Mouse (Mus musculus): Measurements from ENCODE around the gene Myo1c.

The Myo1c gene

DNA sequence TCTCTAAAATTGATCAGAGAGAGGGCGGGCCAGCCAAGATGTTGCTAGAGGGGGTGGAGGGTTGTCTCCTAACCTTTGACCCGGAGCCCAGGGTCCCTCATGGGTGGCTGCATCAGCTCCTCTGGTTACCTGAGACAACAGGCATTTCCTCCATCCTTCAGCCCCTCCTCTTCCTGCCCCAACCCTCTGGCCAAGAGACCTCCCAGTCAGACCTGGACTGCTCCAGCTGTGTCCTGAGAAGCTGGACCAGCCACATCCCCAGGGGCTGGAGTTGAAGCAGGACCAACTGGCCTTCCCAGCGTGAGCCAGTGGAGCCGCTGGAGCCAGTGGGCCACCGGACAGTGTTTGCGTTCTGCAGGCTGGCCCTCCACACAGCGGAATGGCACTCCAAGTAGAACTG is at the start of gene Myo1c:
TSS of gene Myo1c (plus strand) at position 194 of the 400 bp plus-strand sequence.
- DNase-seq (ENCODE audit: low read depth, low spot score), result no peak

DNA sequence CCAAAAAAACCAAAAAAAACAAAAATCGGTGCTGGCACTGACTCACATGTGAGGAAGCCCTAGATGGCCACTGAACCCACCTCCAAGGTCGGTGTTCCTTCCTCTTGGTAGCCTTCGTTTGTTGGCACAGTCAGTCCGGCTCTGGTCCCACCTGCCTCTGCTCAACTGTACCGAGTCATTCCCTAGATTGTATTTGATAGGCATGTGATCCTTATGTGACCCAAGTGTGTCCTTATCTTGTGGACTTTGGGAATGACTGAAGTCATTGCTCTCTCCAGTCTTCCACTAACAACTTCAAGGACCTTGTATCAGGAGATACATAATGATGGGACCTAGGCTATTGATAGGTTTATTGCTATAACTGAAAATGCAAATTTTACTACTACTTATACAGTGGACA is 45.5 kb upstream of the Myo1c start:
- DNase-seq (ENCODE audit: low read depth, low spot score), result no peak

DNA sequence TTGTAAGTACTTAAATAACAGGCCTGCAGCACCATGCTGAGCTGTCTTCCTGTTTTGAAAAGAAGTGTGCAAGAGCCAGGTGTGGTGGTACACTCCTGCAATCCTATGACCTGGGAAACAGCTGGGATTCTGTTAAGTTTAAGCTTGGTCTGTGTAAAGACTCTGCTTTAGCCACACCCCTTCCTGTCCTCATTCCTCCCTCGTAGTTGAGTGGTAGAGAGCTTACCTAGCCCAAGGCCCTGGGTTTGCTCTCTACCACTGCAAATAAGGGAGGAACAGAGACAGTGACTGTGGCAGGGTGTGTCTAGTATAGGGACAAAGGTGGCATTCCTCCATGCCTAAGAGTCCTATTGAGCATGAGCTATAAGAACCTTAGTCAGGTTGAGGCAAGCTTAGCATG is 45.0 kb upstream of the Myo1c start:
- no peak for DNase-seq (ENCODE audit: low read depth, low spot score)

DNA sequence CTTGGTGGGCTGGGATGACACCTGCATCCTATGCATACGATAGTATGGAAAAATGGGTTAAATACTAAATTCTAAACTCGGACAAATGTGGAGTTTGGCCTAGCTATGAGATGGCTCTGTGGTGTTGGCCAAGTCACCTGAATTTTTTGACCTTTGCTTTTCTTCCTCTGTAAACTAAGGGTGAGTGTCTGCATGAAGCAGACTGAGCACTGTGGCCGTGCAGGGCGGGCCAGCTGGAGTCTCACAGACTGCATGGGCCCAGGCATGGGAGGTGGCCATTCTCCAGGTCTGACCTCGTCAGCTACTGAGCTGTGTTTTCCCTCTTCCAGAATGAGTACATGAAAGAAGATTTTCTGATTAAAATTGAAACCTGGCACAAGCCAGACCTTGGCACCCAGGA is 41.5 kb upstream of the Myo1c start:
- no peak for DNase-seq (ENCODE audit: low read depth, low spot score)

DNA sequence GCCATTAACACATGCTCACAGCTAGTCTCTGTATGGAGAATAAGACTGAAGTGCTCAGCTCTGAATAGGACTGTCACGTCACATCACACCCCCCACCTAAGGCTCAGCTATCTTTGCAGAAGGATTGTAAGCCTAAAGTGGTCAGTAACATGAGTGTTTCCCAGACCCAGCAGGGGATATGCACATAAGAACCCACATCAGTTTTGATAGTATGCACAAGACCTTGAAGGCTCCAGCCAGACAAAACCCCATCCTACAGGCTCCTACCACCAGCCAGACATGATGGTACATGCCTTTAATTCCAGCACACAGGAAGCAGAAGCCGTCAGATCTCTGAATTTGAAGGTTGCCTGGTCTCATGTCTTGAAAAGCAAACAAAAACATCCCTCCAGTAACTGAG is 40.3 kb upstream of the Myo1c start:
- no peak for DNase-seq (ENCODE audit: low read depth, low spot score)

DNA sequence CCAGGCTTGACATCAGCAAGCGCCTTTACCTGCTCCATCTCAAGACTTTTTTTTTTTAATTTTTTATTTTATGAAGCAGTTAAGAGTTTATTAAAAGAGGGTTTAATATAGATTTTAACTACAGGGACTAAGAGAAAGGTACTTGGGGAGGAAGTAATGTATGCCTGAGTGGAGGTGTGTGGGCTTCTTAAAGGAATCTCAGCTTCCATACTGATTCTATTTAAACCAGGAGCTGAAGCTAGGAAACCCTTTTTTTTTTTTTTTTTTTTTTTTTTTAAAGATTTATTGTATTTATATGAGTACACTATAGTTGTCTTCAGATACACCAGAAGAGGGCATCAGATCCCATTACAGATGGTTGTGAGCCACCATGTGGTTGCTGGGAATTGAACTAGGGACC is 35.5 kb upstream of the Myo1c start:
- no peak for DNase-seq (ENCODE audit: low read depth, low spot score)

DNA sequence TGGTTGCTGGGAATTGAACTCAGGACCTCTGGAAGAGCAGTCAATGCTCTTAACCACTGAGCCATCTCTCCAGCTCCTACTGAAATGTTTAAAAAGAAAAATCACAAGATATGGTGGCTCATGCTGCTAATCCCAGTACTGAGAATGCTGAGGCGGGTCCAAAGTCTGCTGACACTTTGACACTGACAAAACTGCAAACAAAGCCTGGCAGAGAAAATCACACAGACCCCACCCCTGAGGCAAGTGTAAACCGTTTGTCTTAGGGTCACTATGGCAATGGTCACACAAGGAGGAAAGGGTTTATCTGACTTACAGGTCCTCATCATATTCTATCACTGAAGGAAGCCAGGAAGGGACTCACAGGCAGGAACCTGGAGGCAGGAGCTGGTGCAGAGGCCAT is 34.7 kb upstream of the Myo1c start:
- no peak for DNase-seq (ENCODE audit: low read depth, low spot score)

DNA sequence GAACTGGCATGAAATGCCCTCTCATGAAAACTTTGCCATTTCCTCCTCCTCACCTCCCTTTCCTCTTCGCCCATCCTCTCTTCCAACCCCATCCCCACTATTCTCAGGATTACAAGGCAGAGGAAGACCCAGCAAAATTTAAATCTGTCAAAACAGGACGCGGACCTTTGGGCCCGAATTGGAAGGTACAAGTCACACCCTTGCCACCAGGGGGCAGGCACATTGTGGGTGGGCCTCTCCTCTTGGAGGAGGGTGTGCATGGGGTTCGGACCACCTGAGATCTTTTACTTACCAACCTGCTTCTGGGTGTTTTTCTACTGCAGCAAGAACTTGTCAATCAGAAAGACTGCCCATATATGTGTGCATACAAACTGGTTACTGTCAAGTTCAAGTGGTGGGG is 31.2 kb upstream of the Myo1c start:
- DNase-seq (ENCODE audit: low read depth, low spot score), result no peak

DNA sequence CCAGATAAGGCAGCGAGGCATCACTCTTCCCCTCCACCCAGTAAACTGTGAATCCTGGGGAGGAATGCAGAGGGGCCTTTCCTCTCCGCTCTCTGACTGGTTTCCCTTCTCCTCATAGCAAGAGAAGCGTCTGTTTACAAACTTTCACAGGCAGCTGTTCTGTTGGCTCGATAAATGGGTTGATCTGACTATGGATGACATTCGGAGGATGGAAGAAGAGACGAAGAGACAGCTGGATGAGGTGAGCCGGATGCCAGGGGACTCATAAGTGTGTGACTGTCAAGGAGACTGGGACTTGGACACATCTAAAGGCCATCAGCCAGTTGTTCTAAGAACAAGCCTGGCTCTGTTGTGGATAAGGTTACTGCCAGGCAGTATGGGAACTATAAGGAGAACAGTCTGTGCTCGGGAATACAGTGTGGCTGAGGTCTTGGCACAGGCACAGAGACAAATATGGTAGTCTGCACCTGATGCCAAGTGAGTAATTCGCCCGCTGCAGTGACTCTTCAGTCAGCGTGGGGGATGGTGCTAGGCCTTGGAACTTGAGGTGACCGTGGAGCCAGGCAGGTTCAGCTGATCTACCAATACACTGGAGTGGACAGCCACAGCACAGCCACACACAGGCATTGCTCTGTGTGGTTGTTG is 30.0 kb upstream of the Myo1c start:
- DNase-seq (ENCODE audit: low read depth, low spot score), result no peak

DNA sequence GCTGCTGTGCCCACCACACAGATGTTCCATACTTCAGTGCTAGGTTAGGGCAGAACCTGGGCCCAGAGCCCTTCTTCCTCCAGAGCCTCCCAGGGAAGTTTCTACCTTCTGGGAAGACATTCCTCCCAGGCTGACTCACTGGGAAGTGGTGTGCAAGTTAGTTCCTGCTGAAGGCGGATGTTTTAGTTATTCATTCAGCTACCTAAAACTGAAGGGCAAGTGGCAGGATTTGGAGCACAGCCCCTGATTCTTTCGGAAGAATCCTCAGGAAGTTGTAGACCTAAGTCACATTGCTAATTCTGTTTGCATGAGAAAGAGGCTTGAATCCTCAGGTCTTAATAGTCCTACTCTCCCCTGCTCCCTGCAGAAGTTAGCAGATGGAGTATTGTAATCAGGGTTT is 28.9 kb upstream of the Myo1c start:
- no peak for DNase-seq (ENCODE audit: low read depth, low spot score)

DNA sequence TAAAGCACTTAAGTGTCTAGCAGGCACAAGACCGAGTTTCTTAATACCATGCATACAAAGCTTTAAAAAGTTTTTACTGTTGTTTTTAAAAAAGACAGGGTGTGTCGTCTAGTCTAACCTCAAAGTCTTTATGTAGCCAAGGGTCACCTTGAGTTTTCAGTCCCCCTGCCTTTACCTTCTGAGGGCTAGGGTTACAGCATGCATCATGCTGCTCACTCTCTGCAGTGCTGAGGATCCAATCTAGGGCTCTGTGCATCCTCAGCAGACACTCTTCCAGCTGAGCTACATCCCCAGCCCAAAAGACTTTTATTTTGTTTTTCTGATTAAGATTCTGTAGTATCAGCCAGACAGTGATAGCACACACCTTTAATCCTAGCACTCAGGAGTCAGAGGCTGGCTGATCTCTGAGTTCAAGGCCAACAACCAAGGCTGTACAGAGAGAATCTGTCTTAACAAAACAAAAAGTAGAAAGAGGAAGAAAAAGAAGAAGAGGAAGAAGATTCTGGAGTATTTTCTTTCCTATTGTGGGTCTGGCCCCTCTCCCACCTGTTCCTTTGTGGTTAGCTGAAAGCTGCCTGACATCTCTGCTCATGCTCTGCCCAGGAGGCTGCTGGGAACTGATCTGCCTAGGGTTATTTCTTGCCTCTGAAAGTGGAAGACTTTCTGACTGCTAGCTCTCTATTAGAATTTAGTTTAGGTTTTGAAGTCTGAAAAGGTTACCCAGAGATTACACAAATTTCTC is 27.5 kb upstream of the Myo1c start:
- DNase-seq (ENCODE audit: low read depth, low spot score), result no peak

DNA sequence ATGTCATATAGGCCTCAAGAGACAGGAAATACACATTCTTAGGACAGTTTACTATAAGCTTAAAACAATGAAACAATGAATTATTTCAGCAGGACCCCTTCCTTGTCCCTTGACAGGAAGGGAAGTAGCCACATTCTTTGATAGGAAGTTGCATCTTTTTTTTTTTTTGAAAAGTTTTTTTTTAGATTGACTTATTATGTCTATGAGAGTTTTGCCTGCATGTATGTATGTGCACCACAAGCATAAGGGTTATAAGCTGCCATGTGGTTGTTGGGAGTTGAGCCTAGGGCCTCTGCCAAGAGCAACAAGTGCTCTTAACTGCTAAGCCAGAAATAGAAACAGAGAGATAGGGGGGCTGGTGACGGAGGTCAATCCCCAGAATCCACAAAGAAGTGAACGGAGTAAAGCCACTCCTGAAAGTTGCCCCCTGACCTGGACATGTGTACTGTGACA is 26.2 kb upstream of the Myo1c start:
- no peak for DNase-seq (ENCODE audit: low read depth, low spot score)

DNA sequence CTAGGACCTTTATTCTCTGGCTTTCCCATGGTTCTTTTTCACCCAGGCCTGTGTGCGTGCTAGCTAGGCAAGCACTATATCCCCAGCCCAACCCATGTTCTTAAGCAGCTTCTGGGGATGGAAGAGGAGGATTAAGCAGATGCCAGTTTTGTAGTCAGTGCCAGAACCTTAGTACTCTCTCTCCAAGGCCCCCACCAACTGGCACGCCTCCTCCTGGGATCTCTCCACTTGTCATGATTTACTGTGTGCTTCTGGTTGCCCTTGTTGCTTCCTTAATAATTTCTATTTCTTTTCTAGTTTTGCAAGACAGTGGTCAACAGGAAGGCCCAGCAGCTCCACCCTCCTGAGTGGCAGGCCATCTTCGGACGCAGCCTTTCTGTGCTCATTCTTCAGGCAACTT is 24.5 kb upstream of the Myo1c start:
- DNase-seq (ENCODE audit: low read depth, low spot score), result peak; percentile 31

DNA sequence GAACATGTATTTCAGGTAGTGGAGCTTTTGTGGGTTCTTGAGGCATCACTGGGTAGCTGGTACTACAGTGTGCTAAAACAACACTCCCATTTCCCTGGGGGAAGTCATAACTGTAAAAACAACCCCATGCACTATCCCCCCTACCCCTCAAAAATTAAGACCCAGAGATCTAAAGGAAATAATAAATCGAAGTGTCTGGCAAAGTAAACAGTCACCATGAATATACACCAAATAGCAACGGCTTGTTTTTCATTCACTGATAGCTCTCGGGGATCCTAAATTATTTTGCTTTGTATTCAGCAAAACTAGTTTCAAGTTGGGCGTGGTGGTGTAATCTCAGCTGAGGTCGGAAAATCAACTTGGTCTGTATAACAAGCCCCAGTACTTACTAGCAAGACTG is 20.2 kb upstream of the Myo1c start:
- no peak for DNase-seq (ENCODE audit: low read depth, low spot score)

DNA sequence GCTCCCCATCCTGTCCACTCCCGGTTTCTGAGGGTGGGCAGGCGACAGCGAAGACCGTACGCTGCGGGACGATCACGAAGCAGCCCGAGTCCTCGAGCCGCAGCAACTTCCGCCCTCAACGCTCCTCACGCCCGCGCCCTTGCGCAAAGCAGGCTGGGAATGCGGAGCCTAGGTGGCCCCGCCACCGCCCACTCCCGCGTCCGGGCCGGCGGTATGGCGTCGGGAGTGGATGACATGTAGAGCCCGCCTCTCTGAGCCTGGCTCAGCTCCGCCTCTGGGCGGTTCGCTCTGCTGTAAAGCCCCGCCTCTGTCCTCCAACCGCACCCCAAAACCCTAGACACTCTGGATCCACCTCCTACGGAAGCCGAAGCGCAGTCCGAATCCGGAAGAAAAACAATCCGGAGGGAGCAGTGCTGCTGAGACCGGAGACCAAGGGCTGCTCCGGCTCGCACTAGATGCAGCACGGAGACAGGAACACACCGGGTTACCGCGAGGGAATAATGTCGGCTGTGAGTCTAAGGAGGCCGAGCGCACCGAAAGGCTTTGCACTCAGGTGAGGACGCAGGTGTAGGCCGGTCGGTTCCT is 19.6 kb upstream of the Myo1c start, which contains the start of gene Inpp5k:
TSS of gene Inpp5k (plus strand) at position 344 of the 585 bp plus-strand sequence.
- DNase-seq (ENCODE audit: low read depth, low spot score), result peak; percentile 89

DNA sequence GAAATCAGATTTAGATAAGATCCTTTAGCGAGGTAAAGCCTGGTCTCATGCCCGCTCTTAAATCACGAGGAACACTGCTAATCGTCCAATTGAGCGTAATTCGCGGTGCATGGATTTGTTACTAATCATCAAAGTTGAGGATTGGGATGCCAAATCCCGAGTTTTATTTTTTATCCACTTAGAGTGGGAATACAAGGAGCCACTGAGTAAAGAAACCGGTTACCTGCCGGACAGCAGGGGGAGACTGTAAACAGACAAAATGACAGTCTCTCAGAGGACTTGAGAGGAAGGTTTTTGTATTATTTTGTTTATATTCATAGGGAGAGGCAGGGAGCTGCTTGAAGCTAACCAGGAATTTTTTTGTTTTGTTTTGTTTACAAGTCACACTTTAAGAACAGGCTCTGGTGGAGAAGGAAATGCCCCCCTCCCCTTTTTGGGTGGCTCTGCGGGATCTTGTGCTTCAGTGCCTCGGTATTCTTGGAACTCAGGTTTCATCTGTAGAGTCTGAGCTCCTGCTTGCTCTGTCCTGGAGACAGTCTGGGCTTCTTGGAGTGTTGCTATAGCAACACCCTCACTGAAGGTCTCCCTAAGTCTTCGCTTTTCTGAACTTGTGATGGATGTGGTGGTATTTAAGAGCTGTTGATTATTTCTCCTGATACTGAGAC is 18.6 kb upstream of the Myo1c start:
- no peak for DNase-seq (ENCODE audit: low read depth, low spot score)

DNA sequence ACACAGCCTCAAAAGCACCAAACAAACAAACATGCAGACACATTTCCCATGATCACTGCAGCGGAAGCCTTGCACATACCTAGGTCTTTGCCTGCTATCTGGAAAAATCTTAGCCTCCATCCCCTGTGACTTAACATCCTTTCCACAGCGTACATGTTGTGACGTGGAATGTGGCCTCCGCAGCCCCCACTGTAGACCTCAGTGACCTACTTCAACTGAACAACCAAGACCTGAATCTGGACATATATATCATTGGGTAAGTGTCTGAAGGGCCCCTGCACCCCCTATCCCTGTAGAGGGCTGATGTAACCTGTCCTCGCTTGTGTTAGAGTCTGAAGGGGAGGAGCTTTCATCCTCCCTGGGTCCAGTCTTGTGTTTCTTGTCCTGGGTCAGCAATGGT is 17.4 kb upstream of the Myo1c start:
- no peak for DNase-seq (ENCODE audit: low read depth, low spot score)

DNA sequence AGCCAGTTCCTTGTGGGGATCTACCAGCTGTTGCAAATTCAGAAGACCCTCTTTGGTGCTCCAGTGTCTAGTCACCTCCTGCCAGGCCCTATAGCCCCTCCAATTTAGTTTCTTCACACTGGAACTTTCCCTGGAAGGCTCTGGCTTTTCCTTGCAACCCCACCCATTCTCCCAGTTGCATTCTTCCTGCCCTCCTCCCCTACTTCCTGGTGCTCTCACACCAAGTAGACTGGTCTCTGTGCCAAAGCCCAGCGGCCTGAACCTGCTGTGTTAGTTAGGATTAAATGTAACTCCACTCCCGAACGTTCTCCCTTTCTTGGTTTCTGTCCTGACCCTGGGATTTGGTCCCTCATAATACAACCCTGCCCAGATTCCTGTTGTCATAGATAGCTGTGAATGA is 15.5 kb upstream of the Myo1c start:
- no peak for DNase-seq (ENCODE audit: low read depth, low spot score)

DNA sequence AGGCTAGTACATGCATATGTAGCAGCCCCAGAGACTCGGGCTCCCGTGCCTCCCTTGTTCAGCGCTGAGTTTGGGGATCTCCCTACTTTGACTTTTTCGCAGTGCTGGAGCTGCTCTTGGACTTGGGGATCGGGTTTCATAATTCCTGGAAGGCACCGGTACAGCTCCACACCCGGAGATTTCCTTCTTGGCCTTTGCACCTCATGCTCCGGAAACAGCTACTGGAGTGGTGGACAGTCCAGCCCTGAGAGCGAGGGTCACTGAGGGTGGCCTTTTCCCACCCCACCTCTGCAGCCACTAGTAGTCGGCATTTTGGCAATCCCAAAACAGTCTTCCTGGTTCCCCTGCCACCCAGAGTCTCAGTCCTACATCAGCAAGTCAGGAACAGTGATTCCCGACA is 15.0 kb upstream of the Myo1c start:
- no peak for DNase-seq (ENCODE audit: low read depth, low spot score)

DNA sequence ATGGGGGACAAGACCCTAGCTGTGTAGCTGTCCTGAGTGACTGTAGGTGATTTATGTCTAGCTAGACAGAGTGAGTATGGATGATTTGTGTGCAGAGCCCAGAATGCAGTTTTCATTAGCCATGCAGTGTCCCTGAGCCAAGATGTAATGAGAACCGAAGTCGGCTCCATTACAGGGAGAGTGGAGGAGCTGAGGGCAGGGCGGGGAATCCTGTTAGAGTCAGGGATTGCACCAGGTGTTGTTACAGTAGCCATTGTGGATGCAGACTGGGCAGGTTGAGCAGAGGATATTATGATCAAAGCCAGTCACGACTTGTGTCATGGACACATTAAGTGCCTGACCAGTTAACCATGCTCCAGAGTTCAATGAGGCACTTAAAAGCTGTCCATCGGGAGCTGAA is 7.0 kb upstream of the Myo1c start:
- DNase-seq (ENCODE audit: low read depth, low spot score), result no peak

DNA sequence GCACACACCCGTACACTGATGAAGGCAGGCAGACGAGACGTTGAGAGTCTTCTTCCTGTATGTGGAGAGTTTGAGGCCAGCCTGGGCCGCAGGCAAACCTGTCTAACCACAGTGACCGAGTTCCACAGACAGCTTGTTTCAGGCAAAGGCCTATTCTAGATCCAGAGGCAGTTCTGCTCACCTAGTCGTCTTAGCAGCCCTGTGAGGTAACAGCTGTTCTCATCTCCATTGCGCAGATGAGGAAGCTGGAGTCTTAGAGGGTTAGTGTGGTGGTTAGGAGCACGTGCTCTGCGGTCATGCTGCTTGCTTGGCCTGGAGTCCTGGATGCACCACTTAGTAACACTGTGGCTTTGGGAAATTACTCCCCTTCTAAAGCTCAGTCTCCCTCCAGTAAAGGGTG is 5.6 kb upstream of the Myo1c start:
- no peak for DNase-seq (ENCODE audit: low read depth, low spot score)

DNA sequence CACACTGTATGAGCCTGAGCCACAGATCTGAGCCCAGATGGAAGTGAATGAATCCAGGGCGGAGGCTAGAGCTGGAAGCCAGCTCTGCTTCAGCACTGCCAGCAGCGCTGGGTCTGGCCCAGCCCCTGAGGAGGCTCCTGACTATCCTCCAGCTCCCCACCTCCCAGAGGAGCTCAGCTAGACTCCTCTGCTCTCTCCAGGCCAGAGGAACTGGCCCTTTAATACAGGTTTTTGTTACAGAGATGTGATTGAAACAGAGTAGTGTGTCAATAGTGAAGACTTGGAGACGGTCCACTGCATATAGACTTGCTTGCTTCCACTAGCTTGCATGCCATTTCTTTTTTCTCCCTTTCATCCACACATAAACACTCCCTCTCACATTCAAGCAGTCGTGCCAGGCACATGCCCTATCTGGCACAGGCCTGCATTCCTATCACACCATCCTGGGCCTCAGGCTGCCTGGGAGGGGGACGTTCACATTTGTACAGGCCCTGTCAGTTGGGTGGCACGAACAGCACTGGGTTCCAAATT is 2.6 kb upstream of the Myo1c start:
- DNase-seq (ENCODE audit: low read depth, low spot score), result no peak

Measured in retina, postnatal 7 days (tissue).